Mouse (Mus musculus) splenic B cell, adult 2 months (primary cell): ENCODE data around the gene Spin1.

Source experiments
- DNase-seq: peaks from one replicate; pipeline ENCODE4 v3.0.0-alpha.2; 2011; ENCODE audit warnings: low read depth, low spot score
- H3K27me3 ChIP-seq: 2 replicates; pipeline ENCODE4 v1.6.1; 2012; ENCODE audit warnings: mild to moderate bottlenecking, low read length, moderate library complexity, mixed read lengths; ENCODE audit not compliant: control insufficient read depth, poor library complexity, insufficient read depth, severe bottlenecking
- H3K36me3 ChIP-seq: 2 replicates; pipeline ENCODE4 v1.6.1; 2012; ENCODE audit warnings: mild to moderate bottlenecking, low read length, moderate library complexity, mixed read lengths; ENCODE audit not compliant: control insufficient read depth, poor library complexity, insufficient read depth, severe bottlenecking

The Spin1 gene

DNA sequence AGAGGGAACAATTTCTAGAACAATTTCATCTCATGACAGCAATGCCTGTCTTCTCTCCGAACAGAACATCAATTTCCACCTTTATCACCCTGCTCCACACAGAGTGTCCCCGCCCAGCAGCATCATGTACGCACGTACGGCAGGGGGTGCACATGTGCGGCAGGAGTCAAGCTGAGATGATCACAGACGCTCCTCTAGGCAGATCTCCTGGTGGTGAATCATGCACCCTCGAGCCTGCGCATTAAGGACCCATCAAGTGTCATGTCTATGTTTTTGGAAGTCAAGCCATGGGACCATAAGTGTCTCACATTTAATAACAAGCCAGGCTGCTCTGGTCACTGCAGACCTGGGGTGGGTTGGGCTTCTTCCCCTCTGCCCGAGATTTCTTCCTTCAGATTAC is 78.3 kb downstream of the Spin1 start:
- Histone ChIP-seq H3K27me3 (no peaks in the 10 kb centered on the region), H3K36me3 (no peaks in the 10 kb centered on the region)
- no peak for DNase-seq

DNA sequence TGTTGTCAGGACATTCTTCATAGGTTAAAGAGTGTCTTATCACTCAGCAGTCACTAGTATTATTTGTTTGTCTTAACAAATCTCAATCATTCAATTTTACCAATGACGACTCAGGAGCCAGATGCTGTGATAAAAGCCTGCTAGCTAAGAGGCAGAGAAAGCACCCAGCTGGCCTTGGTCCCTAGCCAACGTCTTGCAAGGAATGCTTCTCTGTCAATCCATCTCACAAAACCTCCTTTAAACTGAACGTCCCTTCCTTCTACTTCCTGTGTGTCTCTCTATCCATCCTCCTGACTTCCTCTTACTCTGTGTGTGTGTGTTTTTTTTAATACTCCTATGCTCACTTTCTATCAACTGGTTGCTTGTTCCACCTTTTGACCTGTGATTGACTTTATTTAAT is 78.7 kb downstream of the Spin1 start:
- no peaks in the 10 kb centered on the region for H3K27me3 ChIP-seq
- no peaks in the 10 kb centered on the region for H3K36me3 ChIP-seq
- DNase-seq: no peak

DNA sequence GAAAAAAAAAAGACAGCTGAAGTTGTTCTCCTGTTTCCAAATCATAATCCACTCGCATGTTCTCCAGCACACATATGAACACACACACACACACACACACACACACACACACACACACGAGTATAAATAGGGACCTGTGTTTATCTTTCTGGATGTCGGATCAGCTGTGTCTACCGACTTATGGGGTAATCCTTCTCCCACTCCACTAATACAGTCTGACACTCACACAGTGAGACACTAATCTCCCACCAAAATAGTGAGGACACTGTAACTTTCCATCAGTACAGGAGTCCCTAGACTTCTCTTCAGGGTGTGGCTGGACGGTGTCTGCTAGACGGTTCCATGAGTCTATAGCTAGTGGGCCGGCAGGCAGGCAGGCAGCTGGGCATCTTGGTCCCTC is 81.6 kb downstream of the Spin1 start:
- Histone ChIP-seq H3K36me3 (no peaks in the 10 kb centered on the region), H3K27me3 (no peaks in the 10 kb centered on the region)
- DNase-seq: no peak

DNA sequence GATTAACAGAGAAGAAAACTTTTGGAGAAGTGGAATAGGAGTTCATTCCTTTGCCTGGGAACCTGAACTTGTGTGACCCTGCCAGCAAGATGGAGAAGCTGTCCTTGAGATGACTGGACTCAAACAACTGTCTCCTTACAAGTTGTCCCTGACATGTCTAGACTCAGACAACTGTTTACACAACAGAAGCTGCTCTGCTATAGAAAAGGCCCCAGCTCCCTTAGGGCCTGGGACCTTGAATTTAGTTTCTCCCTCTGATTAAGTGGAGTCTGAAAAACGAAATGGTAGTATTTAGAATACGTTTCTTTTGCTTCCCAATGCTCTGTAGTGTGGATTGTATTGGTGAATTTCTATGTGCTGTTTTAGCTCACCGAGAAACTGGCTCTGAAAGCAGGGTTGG is 84.2 kb downstream of the Spin1 start:
- DNase-seq: no peak
- H3K36me3 ChIP-seq: no peaks in the 10 kb centered on the region
- H3K27me3 ChIP-seq: no peaks in the 10 kb centered on the region

GRCm38 (mm10) chr13:51190336-51190735 is 89.7 kb downstream of the Spin1 start:
- no peak for DNase-seq
- Histone ChIP-seq H3K36me3 (no peaks in the 10 kb centered on the region), H3K27me3 (no peaks in the 10 kb centered on the region)

DNA sequence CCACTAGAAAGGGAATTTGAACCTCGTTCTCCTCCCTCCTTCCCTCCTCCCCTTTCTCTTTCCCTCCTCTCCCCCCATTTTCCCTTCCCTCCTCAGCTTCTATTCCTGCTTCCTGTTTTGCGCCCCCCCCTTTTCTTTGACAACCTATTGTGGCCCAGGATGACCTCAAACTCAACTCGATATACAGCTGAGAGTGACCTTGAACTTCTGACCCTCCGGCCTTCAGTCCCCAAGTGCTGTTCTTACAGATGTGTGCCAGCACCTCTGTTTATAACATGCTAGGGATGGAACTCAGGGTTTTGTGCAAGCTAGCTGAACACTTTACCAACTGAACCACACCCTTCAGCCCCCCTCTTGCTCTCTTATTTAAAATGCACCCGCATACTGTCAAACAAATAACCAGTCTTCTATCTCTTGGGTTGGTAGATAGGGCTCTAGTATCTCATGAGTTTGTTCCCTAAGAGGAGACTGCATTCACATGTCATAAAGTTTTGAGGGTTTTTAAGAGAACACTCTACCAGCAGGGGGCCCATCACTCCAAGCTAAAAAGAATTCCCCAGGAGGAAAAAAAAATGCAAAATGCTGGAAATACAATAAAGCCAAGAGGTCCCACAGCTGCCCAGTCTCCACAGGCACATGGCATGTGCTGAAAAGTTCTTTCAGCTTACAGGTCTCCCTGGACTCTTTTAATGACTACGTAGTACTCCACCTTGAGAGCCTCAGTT is 90.9 kb downstream of the Spin1 start:
- H3K36me3 ChIP-seq: no peaks in the 10 kb centered on the region
- H3K27me3 ChIP-seq: no peaks in the 10 kb centered on the region
- peak; percentile 35 for DNase-seq

DNA sequence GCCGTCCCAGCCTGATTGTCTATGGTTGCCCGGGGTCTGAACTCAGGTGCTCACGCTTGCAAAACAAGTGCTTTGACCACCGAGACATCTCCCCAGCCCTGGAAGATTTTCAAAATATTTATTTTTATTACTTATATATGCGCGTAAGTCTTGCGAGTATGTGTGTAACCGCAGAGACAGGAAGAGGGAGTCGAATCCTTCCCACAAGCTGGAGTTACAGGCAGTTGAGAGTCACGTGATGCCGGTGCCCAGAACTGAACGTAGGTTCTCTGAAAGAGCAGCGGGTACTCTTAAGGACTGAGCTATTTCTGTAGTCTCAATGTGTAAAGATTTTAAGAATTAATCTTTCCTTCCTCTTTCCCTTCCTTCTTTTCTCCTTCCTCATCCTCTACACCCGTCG is 93.2 kb downstream of the Spin1 start:
- H3K27me3 ChIP-seq: no peaks in the 10 kb centered on the region
- H3K36me3 ChIP-seq: no peaks in the 10 kb centered on the region
- DNase-seq: no peak

DNA sequence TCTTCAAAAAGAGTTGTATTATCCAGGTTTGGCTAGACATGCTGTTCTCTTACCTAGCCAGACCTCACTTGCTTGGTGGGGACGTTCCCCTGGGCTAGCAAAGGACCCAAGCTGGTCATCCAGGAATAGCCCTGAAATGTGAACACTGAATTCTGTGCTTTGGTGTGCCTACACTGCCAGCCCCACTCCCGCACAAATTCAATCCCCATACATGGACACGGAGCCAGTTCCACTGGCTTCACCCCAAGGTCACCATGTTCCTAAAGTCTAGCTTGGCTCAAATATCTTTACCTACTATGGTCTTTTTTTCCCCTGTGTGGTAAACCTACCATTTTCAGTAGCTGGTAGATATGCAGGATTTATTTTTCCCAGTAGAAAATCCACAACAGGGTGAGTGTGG is 97.0 kb downstream of the Spin1 start:
- no peak for DNase-seq
- Histone ChIP-seq H3K36me3 (no peaks in the 10 kb centered on the region), H3K27me3 (no peaks in the 10 kb centered on the region)

GRCm38 (mm10) chr13:51198186-51198585 is 97.5 kb downstream of the Spin1 start:
- Histone ChIP-seq H3K27me3 (no peaks in the 10 kb centered on the region), H3K36me3 (no peaks in the 10 kb centered on the region)
- no peak for DNase-seq
